Mouse (Mus musculus): ENCODE data around the gene Vmn1r4. TPM values are rescaled to one million over a fixed set of nuclear protein-coding genes. Genes with fewer than 3 reads are reported as not detected.

The Vmn1r4 gene
- polyA plus RNA-seq, 1 experiment from 2014 or later = 0.93 TPM

DNA sequence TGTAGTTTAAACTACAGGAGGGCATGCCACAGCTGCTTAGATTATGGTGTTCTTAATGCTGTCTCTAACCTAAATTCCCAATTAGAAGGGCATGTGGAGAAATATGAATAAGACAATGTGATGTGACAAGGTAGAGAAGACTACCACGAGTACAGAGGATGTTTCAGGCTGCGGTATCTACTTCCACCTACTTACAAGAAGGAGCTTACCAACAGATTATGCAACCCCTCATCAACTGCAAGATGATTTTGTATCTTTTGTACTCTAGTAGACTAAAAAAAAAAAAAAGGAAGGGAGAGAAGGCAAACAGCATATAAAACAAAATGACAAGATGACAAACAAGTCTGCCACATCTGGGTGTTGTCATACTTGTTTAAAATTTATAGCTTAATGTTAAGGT, 15.4 kb upstream of the Vmn1r4 start:
- H3K4me1 ChIP-seq (ENCODE audit: control insufficient read depth, insufficient read depth, low read length) = peaks cover 6% of the 10 kb centered on the region; the same call in 1 of the 2 replicates
- WGBS = 96% methylated on average over 2 of the region's 2 CpGs
- H3K36me3 ChIP-seq (ENCODE audit: control insufficient read depth, insufficient read depth, low read length) = no peaks in the 10 kb centered on the region
- no peak overlapping the region for H3K4me3 ChIP-seq (replicated peaks; ENCODE audit: low read depth, low read length)
- H3K9me3 ChIP-seq (ENCODE audit: control insufficient read depth, low read length) = no peaks in the 10 kb centered on the region
- H3K4me2 ChIP-seq (ENCODE audit: low read length) = no peak overlapping the region
- H3K9ac ChIP-seq (replicated peaks; ENCODE audit: low read length) = no peak overlapping the region
- DNase-seq = no peak
- H3K27me3 ChIP-seq (ENCODE audit: control insufficient read depth, insufficient read depth, low read length) = no peaks in the 10 kb centered on the region
- H3K27ac ChIP-seq (replicated peaks; ENCODE audit: low read depth, low read length) = no peak overlapping the region
- no peak for ATAC-seq (ENCODE audit: low FRiP score, low TSS enrichment)

DNA sequence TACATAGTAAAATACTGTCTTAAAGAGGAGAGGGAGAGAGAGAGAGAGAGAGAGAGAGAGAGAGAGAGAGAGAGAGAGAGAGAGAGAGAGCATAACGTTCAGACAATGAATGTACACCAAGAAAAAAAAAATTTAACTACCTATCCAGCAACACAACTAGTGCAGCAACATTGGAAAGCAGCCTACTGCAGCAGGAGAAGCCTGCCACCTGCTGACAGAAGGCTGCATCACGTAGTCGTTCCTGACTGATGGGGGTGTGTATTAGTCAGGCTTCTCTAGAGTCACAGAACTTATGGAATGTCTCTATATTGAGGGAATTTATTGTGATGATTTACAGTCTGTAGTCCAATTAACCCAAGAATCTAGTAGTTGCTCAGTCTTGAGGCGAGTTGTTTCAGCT, 14.9 kb upstream of the Vmn1r4 start:
- Histone ChIP-seq H3K27me3 (ENCODE audit: control insufficient read depth, insufficient read depth, low read length) (no peaks in the 10 kb centered on the region), H3K4me3 (replicated peaks; ENCODE audit: low read depth, low read length) (no peak overlapping the region), H3K4me2 (ENCODE audit: low read length) (no peak overlapping the region), H3K27ac (replicated peaks; ENCODE audit: low read depth, low read length) (no peak overlapping the region), H3K36me3 (ENCODE audit: control insufficient read depth, insufficient read depth, low read length) (no peaks in the 10 kb centered on the region), H3K9me3 (ENCODE audit: control insufficient read depth, low read length) (no peaks in the 10 kb centered on the region), H3K9ac (replicated peaks; ENCODE audit: low read length) (no peak overlapping the region), H3K4me1 (ENCODE audit: control insufficient read depth, insufficient read depth, low read length) (peaks cover 2% of the 10 kb centered on the region; the same call in 1 of the 2 replicates)
- 17% methylated on average over 4 of the region's 4 CpGs for WGBS
- no peak for ATAC-seq (ENCODE audit: low FRiP score, low TSS enrichment)
- DNase-seq = peak; percentile 69

DNA sequence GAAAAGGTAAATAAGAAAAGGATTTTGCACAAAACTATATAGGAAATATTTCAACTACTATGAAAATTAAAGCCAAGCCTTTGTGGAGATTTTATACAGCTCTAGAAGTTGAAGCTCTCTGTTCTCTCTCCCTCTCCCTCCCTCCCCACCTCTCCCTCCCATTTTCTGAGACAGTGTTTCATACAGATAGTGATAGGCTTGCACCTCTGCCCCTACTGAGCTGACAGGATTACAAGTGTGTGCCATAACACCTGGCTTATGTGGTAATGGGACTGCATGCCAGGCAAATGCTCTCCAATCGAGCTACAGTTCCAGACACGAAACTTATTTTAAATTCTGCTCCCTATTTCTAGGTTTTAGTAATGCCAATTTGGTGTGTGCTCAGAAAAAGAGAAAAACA, 12.9 kb upstream of the Vmn1r4 start:
- H3K4me3 ChIP-seq (replicated peaks; ENCODE audit: low read depth, low read length) = no peak overlapping the region
- H3K36me3 ChIP-seq (ENCODE audit: control insufficient read depth, insufficient read depth, low read length) = no peaks in the 10 kb centered on the region
- H3K9ac ChIP-seq (replicated peaks; ENCODE audit: low read length) = no peak overlapping the region
- WGBS = 89% methylated on average over 2 of the region's 2 CpGs
- ATAC-seq (ENCODE audit: low FRiP score, low TSS enrichment) (no peak), DNase-seq (no peak)
- H3K9me3 ChIP-seq (ENCODE audit: control insufficient read depth, low read length) = no peaks in the 10 kb centered on the region
- H3K4me2 ChIP-seq (ENCODE audit: low read length) = no peak overlapping the region
- no peaks in the 10 kb centered on the region for H3K4me1 ChIP-seq (ENCODE audit: control insufficient read depth, insufficient read depth, low read length)
- no peak overlapping the region for H3K27ac ChIP-seq (replicated peaks; ENCODE audit: low read depth, low read length)
- H3K27me3 ChIP-seq (ENCODE audit: control insufficient read depth, insufficient read depth, low read length) = no peaks in the 10 kb centered on the region

DNA sequence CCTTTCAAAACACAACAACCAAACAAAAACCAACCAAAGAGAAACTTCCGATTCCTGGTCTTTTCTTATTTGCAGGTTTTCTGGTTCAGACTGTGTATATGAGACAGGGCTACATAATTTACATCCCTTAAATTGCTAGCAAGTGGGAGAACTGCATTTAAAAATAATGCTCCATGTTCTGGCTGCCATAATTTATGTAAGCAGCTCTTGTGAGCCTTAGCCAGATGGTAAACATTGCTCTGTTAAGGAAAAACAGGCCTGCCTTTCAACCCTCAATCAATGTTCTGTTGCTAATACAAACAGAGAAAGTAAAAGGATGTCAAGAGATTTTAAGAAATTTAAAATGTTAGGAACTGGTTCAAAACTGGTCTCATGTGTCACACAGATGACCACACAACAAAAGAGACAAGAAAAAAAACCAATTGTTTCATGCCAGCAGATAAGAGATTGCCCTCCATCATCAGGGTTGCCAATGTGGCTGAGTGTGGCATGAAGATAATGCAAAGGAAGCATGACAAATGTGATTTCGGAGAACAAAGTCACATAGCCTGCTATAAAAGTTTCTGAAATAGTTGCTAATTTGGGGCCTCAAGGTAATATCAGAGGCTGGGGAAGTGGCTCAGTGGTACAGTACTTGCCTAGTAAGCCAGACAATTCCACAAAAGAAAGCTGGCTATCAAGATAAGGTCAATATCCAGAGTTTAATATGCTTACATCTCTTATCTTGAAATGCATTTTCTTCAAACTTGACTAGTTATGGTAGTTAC, 10.5 kb upstream of the Vmn1r4 start:
- WGBS = 69% methylated on average over 2 of the region's 2 CpGs

DNA sequence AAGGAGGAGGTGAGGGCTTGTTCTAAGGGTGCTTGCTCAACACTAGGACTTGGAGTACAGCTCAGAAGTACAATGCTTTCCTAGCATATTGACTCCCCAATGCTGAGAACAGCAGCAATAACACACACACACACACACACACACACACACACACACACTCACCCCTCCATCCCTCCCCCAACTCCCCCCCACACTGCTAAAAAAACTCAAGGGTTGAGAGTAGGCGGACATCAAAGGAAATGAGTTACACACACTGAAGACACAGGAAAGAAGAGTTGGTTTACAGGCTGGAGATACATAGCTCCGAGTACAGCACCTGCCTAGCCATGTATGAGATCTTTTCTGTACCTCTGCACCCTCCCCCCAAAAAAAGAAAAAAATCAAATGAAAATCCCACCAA, 7.5 kb upstream of the Vmn1r4 start:
- H3K4me2 ChIP-seq (ENCODE audit: low read length) = no peak overlapping the region
- H3K36me3 ChIP-seq (ENCODE audit: control insufficient read depth, insufficient read depth, low read length) = no peaks in the 10 kb centered on the region
- no peak overlapping the region for H3K4me3 ChIP-seq (replicated peaks; ENCODE audit: low read depth, low read length)
- H3K9ac ChIP-seq (replicated peaks; ENCODE audit: low read length) = no peak overlapping the region
- no peaks in the 10 kb centered on the region for H3K27me3 ChIP-seq (ENCODE audit: control insufficient read depth, insufficient read depth, low read length)
- no peaks in the 10 kb centered on the region for H3K9me3 ChIP-seq (ENCODE audit: control insufficient read depth, low read length)
- 0 out of 2 replicates have a peak, but pooled peaks cover 1% of the 10 kb centered on the region for H3K4me1 ChIP-seq (ENCODE audit: control insufficient read depth, insufficient read depth, low read length)
- no peak for ATAC-seq (ENCODE audit: low FRiP score, low TSS enrichment)
- H3K27ac ChIP-seq (replicated peaks; ENCODE audit: low read depth, low read length) = no peak overlapping the region
- WGBS = 98% methylated on average over 2 of the region's 2 CpGs
- DNase-seq = no peak

More for the DNA sequence above, 10.5 kb upstream of the Vmn1r4 start:
- H3K27me3 ChIP-seq (ENCODE audit: control insufficient read depth, insufficient read depth, low read length) = no peaks in the 10 kb centered on the region
- no peaks in the 10 kb centered on the region for H3K9me3 ChIP-seq (ENCODE audit: control insufficient read depth, low read length)
- no peak overlapping the region for H3K4me2 ChIP-seq (ENCODE audit: low read length)
- ATAC-seq (ENCODE audit: low FRiP score, low TSS enrichment) (no peak), DNase-seq (no peak)
- no peak overlapping the region for H3K9ac ChIP-seq (replicated peaks; ENCODE audit: low read length)
- no peaks in the 10 kb centered on the region for H3K4me1 ChIP-seq (ENCODE audit: control insufficient read depth, insufficient read depth, low read length)
- H3K36me3 ChIP-seq (ENCODE audit: control insufficient read depth, insufficient read depth, low read length) = no peaks in the 10 kb centered on the region
- no peak overlapping the region for H3K27ac ChIP-seq (replicated peaks; ENCODE audit: low read depth, low read length)
- H3K4me3 ChIP-seq (replicated peaks; ENCODE audit: low read depth, low read length) = no peak overlapping the region

DNA sequence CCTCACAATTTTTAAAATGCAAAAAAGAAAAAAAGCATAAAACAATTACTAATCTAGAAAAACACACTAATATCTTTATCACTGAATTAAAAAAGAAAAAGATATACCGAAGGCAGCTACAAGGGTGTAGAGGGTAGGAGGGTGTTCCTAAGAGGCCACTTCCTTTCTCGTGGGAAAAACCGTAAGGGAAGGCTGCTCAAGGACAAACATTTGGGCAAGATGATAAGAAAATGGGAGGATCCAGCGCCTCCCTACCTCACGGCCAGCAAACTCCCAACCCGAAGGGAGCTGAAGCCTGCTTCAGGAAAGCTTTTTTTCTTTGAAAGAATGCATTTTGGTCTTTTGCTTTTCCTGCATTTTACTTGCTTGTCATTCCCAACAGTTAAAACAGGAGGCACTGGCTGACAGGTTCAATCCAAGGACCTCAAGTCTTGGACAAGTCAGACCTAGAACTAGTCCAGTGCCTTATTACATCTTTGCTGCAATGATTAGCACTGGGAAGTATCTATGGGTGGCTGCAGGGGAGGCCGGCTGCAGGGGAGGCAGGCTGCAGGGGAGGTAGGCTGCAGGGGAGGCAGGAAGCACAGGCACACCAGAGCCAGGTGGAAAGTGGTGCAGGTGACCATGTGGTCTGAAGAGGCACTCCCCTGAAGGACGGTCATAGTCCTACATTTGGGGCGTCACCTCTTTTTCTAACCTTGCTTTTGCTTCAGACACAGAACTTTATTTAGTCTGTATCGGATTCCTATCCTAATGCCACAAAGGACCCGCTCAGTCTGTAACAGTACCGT, 6.0 kb upstream of the Vmn1r4 start:
- Histone ChIP-seq H3K9me3 (ENCODE audit: control insufficient read depth, low read length) (no peaks in the 10 kb centered on the region), H3K27ac (replicated peaks; ENCODE audit: low read depth, low read length) (no peak overlapping the region), H3K4me1 (ENCODE audit: control insufficient read depth, insufficient read depth, low read length) (peaks cover 16% of the 10 kb centered on the region), H3K4me3 (replicated peaks; ENCODE audit: low read depth, low read length) (no peak overlapping the region), H3K36me3 (ENCODE audit: control insufficient read depth, insufficient read depth, low read length) (no peaks in the 10 kb centered on the region), H3K9ac (replicated peaks; ENCODE audit: low read length) (no peak overlapping the region), H3K27me3 (ENCODE audit: control insufficient read depth, insufficient read depth, low read length) (no peaks in the 10 kb centered on the region), H3K4me2 (ENCODE audit: low read length) (no peak overlapping the region)
- 79% methylated on average over 12 of the region's 12 CpGs for WGBS
- no peak for ATAC-seq (ENCODE audit: low FRiP score, low TSS enrichment)
- no peak for DNase-seq

DNA sequence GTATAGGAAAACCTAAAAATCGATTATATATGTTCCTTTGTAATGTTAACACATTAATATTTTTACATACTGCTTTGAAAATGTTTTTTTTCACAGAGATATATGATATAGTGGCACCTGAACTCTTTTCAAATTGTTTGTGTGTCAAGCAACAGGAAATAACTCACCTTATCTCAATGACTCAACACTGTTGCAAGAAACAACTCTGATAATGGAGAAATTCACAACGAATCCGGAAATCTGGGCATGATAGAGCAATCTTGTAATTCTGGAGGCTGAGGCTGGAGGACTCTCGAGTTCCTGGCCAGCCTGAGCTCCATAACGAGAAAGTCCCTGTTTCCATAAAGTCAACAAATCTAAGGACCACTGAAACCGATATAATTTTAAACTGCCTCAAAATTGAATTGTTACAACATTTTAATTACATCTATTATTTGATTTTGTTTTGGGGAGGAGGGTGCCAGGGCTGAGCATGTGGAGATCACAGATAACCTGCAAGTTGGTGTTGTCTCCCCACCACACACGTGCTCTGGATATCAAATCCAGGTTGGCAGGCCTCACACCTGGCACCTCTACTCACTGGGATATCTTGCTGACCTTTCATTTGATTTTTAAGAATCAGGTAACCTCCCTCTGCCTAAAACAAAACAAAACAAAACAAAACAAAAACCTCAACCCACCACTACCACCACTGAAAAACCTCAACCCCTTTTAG, 4.3 kb upstream of the Vmn1r4 start:
- no peaks in the 10 kb centered on the region for H3K9me3 ChIP-seq (ENCODE audit: control insufficient read depth, low read length)
- H3K4me1 ChIP-seq (ENCODE audit: control insufficient read depth, insufficient read depth, low read length) = peaks cover 19% of the 10 kb centered on the region
- H3K27ac ChIP-seq (replicated peaks; ENCODE audit: low read depth, low read length) = no peak overlapping the region
- no peak overlapping the region for H3K4me3 ChIP-seq (replicated peaks; ENCODE audit: low read depth, low read length)
- no peaks in the 10 kb centered on the region for H3K27me3 ChIP-seq (ENCODE audit: control insufficient read depth, insufficient read depth, low read length)
- DNase-seq (no peak), ATAC-seq (ENCODE audit: low FRiP score, low TSS enrichment) (no peak)
- no peak overlapping the region for H3K9ac ChIP-seq (replicated peaks; ENCODE audit: low read length)
- H3K36me3 ChIP-seq (ENCODE audit: control insufficient read depth, insufficient read depth, low read length) = no peaks in the 10 kb centered on the region
- 91% methylated on average over 7 of the region's 7 CpGs for WGBS
- H3K4me2 ChIP-seq (ENCODE audit: low read length) = no peak overlapping the region

DNA sequence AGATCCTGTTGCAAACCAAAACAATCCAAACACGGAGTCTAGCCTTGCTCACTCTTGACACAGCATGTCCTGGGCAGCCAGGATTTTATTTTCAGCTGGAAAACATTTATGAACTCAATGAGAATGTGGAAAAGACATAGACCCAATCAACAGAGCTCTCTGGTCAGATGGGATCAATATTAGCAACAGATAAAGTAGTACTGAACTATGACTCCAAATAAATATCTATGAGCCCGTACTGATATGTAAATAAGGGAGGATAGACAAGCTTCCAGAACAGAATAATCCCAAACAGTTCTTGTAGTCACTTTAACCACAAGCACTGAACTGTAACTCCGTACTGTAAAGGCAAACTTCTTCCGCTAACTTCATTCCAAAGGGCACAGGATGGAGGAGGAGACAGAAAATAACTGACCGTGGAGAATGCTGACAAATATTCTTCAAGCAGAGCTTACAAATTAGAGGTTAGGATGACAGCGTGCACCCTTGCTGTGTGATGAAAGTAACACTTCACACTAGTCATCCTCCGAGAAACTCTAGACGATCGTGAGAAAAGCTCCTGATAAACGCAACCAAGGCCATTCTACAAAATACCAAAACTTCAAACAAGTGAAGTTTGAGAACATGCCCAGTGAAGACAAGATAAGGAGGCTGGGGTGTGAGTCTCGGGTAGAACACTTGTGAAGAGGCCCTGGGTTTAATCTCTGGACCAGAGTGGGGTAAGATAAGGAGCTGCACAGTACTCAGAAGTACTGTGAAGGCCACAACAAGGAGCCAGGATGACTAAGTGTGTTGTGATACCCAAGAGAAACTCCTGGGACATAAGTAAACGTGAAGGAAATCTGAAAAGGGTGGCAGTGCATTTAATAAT, 3.4 kb upstream of the Vmn1r4 start:
- no peak for ATAC-seq (ENCODE audit: low FRiP score, low TSS enrichment)
- no peaks in the 10 kb centered on the region for H3K9me3 ChIP-seq (ENCODE audit: control insufficient read depth, low read length)
- 91% methylated on average over 12 of the region's 12 CpGs for WGBS
- no peak overlapping the region for H3K4me2 ChIP-seq (ENCODE audit: low read length)
- H3K27me3 ChIP-seq (ENCODE audit: control insufficient read depth, insufficient read depth, low read length) = no peaks in the 10 kb centered on the region
- H3K27ac ChIP-seq (replicated peaks; ENCODE audit: low read depth, low read length) = no peak overlapping the region
- no peak for DNase-seq
- H3K9ac ChIP-seq (replicated peaks; ENCODE audit: low read length) = no peak overlapping the region
- H3K4me1 ChIP-seq (ENCODE audit: control insufficient read depth, insufficient read depth, low read length) = peaks cover 23% of the 10 kb centered on the region
- no peak overlapping the region for H3K4me3 ChIP-seq (replicated peaks; ENCODE audit: low read depth, low read length)
- H3K36me3 ChIP-seq (ENCODE audit: control insufficient read depth, insufficient read depth, low read length) = no peaks in the 10 kb centered on the region
